Mouse (Mus musculus) erythroid progenitor cell, adult 5-6 weeks (primary cell): ENCODE measurements around the gene St6galnac1. TPM values are rescaled to one million over a fixed set of nuclear protein-coding genes. Genes with fewer than 3 reads are reported as not detected.
"Not testable (repeated sequence)": the region's sequence is repeated elsewhere in the genome, so short reads cannot be mapped to it uniquely, and the experiment has no call there.

Source experiments
- ATAC-seq: replicated peaks from 2 replicates; pipeline ENCODE4 v1.8.0; 2016; ENCODE audit warnings: moderate number of reproducible peaks, mild to moderate bottlenecking, moderate TSS enrichment, inconsistent platforms; ENCODE audit not compliant: poor library complexity, low FRiP score, severe bottlenecking
- total RNA-seq, 2 experiments: library from RNA; stranded (forward) in 1 of 2; stranded (reverse) in 1 of 2; fragments of 150-400 nt in 1 of 2; fragments of 186-747, 209-891 nt in 1 of 2; gene quantifications; 2 replicates each; pipeline versions ENCODE4 v1.2.3 to v1.2.4; 2015 to 2017; ENCODE audit warnings: low replicate concordance in 2 of 2

St6galnac1 gene
- total RNA-seq, 2 experiments from 2014 or later = not detected

- ATAC-seq = 0 out of 2 replicates have a peak, but pooled peaks have one; percentile 53
Observed at GRCm38 (mm10) chr11:116807938-116808606, 32.8 kb upstream of the St6galnac1 start.

GRCm38 (mm10) chr11:116807526-116807925, 32.2 kb upstream of the St6galnac1 start:
- ATAC-seq = no peak

GRCm38 (mm10) chr11:116807116-116807515, 31.8 kb upstream of the St6galnac1 start:
- ATAC-seq = no peak

- ATAC-seq = no peak
Observed at GRCm38 (mm10) chr11:116806136-116807071, 31.1 kb upstream of the St6galnac1 start.

GRCm38 (mm10) chr11:116802709-116803108, 27.4 kb upstream of the St6galnac1 start:
- ATAC-seq = no peak

GRCm38 (mm10) chr11:116801106-116801505, 25.8 kb upstream of the St6galnac1 start:
- no peak for ATAC-seq

- ATAC-seq = no peak
Observed at GRCm38 (mm10) chr11:116799364-116799763, 24.1 kb upstream of the St6galnac1 start.

GRCm38 (mm10) chr11:116784221-116784620, 8.9 kb upstream of the St6galnac1 start:
- ATAC-seq = no peak

- ATAC-seq = peak; percentile 77
Observed at GRCm38 (mm10) chr11:116782737-116783145, 7.4 kb upstream of the St6galnac1 start.

- no peak for ATAC-seq
Observed at GRCm38 (mm10) chr11:116773205-116773604, 2.1 kb downstream of the St6galnac1 start.

- no peak for ATAC-seq
Observed at GRCm38 (mm10) chr11:116769873-116770272, 5.4 kb downstream of the St6galnac1 start.

- no peak for ATAC-seq
Observed at GRCm38 (mm10) chr11:116764946-116765345, 10.4 kb downstream of the St6galnac1 start.

GRCm38 (mm10) chr11:116764346-116764745, 11.0 kb downstream of the St6galnac1 start:
- no peak for ATAC-seq

- no peak for ATAC-seq
Observed at GRCm38 (mm10) chr11:116755191-116755590, 20.1 kb downstream of the St6galnac1 start.

- ATAC-seq = no peak
Observed at GRCm38 (mm10) chr11:116753674-116754470, 21.4 kb downstream of the St6galnac1 start.

GRCm38 (mm10) chr11:116749733-116750132, 25.6 kb downstream of the St6galnac1 start:
- ATAC-seq = no peak

GRCm38 (mm10) chr11:116748692-116749091, 26.6 kb downstream of the St6galnac1 start:
- not testable (repeated sequence) for ATAC-seq

- not testable (repeated sequence) for ATAC-seq
Observed at GRCm38 (mm10) chr11:116746822-116747221, 28.5 kb downstream of the St6galnac1 start.

GRCm38 (mm10) chr11:116745457-116745856, 29.9 kb downstream of the St6galnac1 start:
- not testable (repeated sequence) for ATAC-seq

GRCm38 (mm10) chr11:116738411-116738810, 36.9 kb downstream of the St6galnac1 start:
- 0 out of 2 replicates have a peak, but pooled peaks have one; percentile 40 for ATAC-seq
